Mouse (Mus musculus) midbrain, embryonic 12.5 days (tissue): Measurements from ENCODE around the gene Grasp. TPM values are rescaled to one million over a fixed set of nuclear protein-coding genes. Genes with fewer than 3 reads are reported as not detected.

ENCODE experiments used
- ATAC-seq: fragments of 200-750 bp; cut with Nextera tagmentation; 2 replicates; pipeline ENCODE4 v1.8.0; 2017; ENCODE audit warnings: low read depth, moderate TSS enrichment, moderate library complexity; ENCODE audit not compliant: low FRiP score
- H3K27ac ChIP-seq: fragments of 300-500 bp; sonication (generic); replicated peaks from 2 replicates; pipeline ENCODE4 v1.5.1; 2016; ENCODE audit warnings: mild to moderate bottlenecking
- H3K27me3 ChIP-seq: fragments of 300-500 bp; sonication (generic); 2 replicates; pipeline ENCODE4 v1.6.1; 2016; ENCODE audit warnings: mild to moderate bottlenecking
- H3K36me3 ChIP-seq: fragments of 300-500 bp; sonication (generic); 2 replicates; pipeline ENCODE4 v1.6.1; 2016
- H3K4me1 ChIP-seq: fragments of 300-500 bp; sonication (generic); 2 replicates; pipeline ENCODE4 v1.6.1; 2016
- H3K4me2 ChIP-seq: fragments of 300-500 bp; sonication (generic); replicated peaks from 2 replicates; pipeline ENCODE4 v1.6.1; 2016; ENCODE audit warnings: mild to moderate bottlenecking, moderate library complexity
- H3K4me3 ChIP-seq: fragments of 300-500 bp; sonication (generic); 2 replicates; pipeline ENCODE4 v1.5.1; 2016; ENCODE audit warnings: mild to moderate bottlenecking
- H3K9ac ChIP-seq: fragments of 300-500 bp; sonication (generic); replicated peaks from 2 replicates; pipeline ENCODE4 v1.6.1; 2016; ENCODE audit warnings: mild to moderate bottlenecking, moderate library complexity
- H3K9me3 ChIP-seq: fragments of 300-500 bp; sonication (generic); 2 replicates; pipeline ENCODE4 v1.6.1; 2016; ENCODE audit warnings: mild to moderate bottlenecking
- WGBS: fragments of 180-500 bp; shearing (Covaris S2); methylation state at CpG from one replicate; pipeline ENCODE4 v1.1.7; 2016; 5-methylcytosine and 5-hydroxymethylcytosine counted together
- polyA plus RNA-seq: library from polyadenylated mRNA; unstranded; fragments of >200 nt; fragmentation: Nextera tagmentation; extraction: Ambion mirVana; gene quantifications from 2 replicates; pipeline ENCODE4 v1.2.1, GENCODE M21; 2016

The Grasp gene
- polyA plus RNA-seq, 1 experiment from 2014 or later, result 5.5 TPM

DNA sequence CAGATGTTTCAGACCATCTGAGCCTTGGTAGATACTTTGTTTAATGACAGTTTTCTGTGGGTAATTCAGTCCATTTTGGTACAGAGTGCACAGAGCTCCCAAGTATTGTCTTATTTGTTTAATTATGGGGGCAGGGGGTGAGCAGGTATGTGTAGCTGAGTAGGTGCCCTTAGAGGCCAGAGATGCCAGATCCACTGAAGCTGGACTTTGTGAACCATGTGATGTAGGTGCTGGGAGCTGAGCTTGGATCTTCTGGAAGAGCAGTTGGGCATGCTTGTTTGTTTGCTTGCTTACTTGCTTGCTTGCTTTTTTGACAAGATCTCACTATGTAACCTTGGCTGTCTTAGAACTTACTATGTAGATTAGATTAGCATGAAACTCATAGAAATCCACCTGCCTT lies 27.0 kb upstream of the Grasp start:
- Histone ChIP-seq H3K9ac (no peak overlapping the region), H3K4me2 (no peak overlapping the region), H3K4me1 (peaks cover 10% of the 10 kb centered on the region), H3K27me3 (no peaks in the 10 kb centered on the region), H3K36me3 (peaks cover 77% of the 10 kb centered on the region), H3K27ac (no peak overlapping the region), H3K4me3 (no peak overlapping the region), H3K9me3 (no peaks in the 10 kb centered on the region)
- ATAC-seq, result no peak

DNA sequence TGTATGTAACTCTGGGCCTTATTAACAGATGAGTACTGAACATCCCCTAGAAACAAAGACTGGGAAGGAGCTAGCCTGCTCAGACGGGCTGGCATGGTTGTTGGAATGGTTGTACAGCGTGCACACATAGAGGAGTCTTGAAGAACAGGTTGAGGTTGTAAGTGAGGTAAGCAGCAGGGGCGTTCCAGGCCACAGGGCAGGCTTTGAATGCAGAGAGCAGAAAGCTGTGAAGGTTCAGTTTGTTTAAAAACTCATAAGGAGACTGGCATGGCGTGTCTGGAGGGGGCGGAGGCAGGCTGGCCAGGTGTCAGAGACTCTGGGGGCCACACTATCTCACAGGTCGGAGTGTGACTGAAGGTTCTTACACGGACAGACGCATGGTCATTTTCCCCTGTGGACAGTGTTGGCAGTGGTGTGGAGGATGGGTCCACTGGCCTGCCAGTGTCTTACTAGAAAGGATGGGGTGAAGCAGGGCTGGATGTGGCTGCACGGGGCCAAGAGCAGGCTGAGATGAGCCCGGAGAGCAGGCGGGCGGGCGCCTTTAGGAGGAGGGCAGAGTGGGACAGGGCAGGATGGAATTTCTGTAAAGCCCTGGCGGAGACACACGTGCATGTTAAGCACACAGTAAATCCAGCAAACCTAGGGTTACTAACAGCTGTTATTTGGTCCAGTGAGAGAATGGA lies 26.4 kb upstream of the Grasp start:
- 92% methylated on average over 15 of the region's 15 CpGs for WGBS
- ATAC-seq, result peak; percentile 38; the same call in 1 of the 2 replicates
- H3K4me3 ChIP-seq, result no peak overlapping the region
- H3K9me3 ChIP-seq, result no peaks in the 10 kb centered on the region
- H3K27me3 ChIP-seq, result no peaks in the 10 kb centered on the region
- H3K4me1 ChIP-seq, result peaks cover 3% of the 10 kb centered on the region
- H3K9ac ChIP-seq, result no peak overlapping the region
- H3K27ac ChIP-seq, result no peak overlapping the region; the same call in 1 of the 2 replicates
- H3K36me3 ChIP-seq, result peaks cover 84% of the 10 kb centered on the region
- H3K4me2 ChIP-seq, result no peak overlapping the region

DNA sequence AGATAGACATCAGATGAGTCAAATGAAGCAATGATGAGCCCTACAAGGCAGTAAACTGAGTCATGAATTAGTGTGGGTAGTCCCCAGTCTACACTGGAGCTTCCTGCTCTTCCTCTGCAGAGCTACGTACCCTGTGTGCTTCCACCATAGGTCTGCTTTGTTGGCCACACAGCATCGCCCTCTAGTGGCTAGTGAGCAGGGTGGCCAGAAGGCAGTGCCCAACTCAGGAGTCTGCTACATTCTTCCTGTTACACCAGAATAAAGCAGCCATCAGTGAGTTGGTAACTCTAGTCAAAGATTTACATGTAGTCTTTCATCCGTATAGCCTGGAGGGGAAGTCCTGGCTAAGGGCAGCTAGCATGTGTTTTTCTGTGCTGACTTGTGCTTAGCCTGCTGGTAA lies 25.8 kb upstream of the Grasp start:
- Histone ChIP-seq H3K4me1 (no peaks in the 10 kb centered on the region), H3K4me2 (no peak overlapping the region), H3K4me3 (no peak overlapping the region), H3K36me3 (peaks cover 90% of the 10 kb centered on the region), H3K9ac (no peak overlapping the region), H3K27ac (no peak overlapping the region), H3K9me3 (no peaks in the 10 kb centered on the region), H3K27me3 (no peaks in the 10 kb centered on the region)
- ATAC-seq, result peak; percentile 54; the same call in 1 of the 2 replicates
- WGBS, result 22% methylated on average over 3 of the region's 3 CpGs

DNA sequence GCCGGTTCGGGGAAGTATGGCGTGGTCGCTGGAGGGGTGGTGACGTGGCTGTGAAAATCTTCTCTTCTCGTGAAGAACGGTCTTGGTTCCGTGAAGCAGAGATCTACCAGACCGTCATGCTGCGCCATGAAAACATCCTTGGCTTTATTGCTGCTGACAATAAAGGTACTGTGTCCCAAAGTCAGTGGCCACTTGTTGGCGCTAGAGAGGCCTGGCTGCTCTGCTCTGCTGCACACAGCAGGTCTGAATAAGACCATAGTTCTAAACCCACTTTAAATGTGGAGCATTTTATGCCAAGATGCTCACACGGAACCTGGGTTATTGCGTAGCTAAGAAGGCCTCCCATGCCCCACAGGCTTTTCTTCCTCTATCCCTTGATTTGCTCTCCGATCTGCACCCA lies 25.1 kb upstream of the Grasp start:
- no peak overlapping the region for H3K27ac ChIP-seq
- no peaks in the 10 kb centered on the region for H3K9me3 ChIP-seq
- no peak overlapping the region for H3K9ac ChIP-seq
- 89% methylated on average over 14 of the region's 14 CpGs for WGBS
- H3K36me3 ChIP-seq, result peaks cover 95% of the 10 kb centered on the region
- no peak for ATAC-seq
- H3K4me1 ChIP-seq, result no peaks in the 10 kb centered on the region
- no peak overlapping the region for H3K4me2 ChIP-seq
- no peaks in the 10 kb centered on the region for H3K27me3 ChIP-seq
- H3K4me3 ChIP-seq, result no peak overlapping the region

DNA sequence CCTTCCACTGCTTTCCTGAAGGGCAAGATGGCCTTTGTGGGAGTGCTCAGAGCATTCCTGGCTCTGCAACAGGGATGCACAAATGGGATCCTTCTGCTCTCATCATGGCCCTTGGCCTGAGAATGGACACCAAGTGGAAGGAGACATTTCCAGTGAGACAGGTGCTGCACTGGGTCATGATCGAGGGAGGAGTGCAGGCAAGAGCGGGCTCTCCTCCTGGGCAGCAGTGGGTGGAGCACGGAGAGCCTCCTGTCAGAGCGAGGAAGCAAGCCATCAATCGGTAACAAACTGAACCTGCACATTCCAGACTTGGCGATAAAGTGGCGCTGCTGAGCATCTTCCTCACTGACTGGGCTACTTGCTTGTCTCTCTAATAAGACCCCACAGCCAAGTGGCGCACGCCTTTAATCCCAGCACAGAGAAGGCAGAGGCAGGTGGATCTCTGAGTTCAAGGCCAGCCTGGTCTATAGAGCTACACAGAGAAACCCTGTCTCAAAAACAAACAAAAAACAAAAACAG lies 23.2 kb upstream of the Grasp start:
- Histone ChIP-seq H3K4me2 (no peak overlapping the region), H3K27ac (no peak overlapping the region), H3K4me1 (no peaks in the 10 kb centered on the region), H3K4me3 (no peak overlapping the region), H3K9ac (no peak overlapping the region), H3K9me3 (no peaks in the 10 kb centered on the region), H3K27me3 (no peaks in the 10 kb centered on the region), H3K36me3 (peaks cover 92% of the 10 kb centered on the region)
- ATAC-seq, result no peak
- 99% methylated on average over 9 of the region's 9 CpGs for WGBS

DNA sequence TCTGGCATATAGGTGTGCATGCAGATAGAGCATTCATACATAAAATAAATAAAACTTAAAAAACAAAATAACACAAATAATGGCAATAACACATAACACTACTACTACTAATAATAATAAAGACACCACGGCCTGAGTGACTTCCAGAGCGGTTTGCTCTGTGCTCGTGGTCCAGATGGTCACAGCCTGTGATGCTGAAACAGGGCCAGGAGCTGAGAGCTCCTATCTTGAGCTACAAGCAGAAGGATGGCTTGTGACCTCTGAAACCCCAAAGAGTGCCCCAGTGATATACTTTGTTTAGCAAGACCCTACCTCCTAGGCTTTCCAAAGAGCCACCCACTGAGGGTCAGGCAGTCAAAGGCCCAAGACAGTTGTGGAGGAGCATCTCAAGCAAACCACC lies 22.6 kb upstream of the Grasp start:
- Histone ChIP-seq H3K36me3 (peaks cover 92% of the 10 kb centered on the region), H3K27me3 (no peaks in the 10 kb centered on the region), H3K4me1 (no peaks in the 10 kb centered on the region), H3K27ac (no peak overlapping the region), H3K4me3 (no peak overlapping the region), H3K9ac (no peak overlapping the region), H3K4me2 (no peak overlapping the region), H3K9me3 (no peaks in the 10 kb centered on the region)
- no peak for ATAC-seq
- 96% methylated on average over 3 of the region's 3 CpGs for WGBS

DNA sequence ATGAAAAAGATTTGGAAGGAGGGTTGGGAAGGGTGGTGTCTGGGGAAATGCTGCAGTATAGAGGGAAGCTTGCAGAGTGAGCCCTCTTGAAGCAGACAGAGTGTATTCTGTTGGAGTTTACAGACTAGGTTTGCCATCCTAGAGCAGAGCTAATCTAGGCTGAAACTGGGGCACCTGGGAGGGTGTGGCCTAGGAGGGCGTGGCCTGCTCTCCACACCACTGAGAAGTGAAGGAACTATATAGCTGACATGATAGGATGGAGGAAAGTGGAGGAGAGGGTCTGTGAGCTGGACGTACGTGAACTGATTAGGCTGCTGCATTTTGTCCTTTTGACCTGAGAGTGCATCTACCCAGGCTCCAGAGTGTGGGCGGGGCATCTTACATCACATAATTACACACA lies 20.3 kb upstream of the Grasp start:
- Histone ChIP-seq H3K9me3 (no peaks in the 10 kb centered on the region), H3K4me1 (no peaks in the 10 kb centered on the region), H3K27ac (no peak overlapping the region), H3K4me2 (no peak overlapping the region), H3K4me3 (no peak overlapping the region), H3K36me3 (peaks cover 85% of the 10 kb centered on the region), H3K9ac (no peak overlapping the region), H3K27me3 (no peaks in the 10 kb centered on the region)
- no peak for ATAC-seq
- WGBS, result 88% methylated on average over 4 of the region's 4 CpGs

DNA sequence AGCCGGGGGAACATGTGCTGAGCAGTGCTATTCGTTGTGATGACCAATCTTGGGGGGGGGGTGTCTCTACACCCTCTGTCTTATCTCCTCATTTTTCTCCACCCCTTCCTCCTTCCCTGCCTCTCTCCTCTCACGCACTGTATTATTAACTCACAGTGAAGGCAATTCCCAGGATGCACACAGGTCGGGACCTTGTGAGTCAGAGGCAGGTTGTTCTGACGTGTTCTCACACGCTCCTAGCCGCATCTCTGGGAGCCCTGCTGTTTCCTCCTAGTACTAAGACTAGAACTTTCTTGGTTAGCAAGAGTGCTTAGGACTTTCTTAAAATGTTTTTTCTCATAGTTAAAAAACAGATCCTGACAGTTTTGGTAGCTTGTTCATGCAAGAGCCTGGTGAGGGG lies 19.2 kb upstream of the Grasp start:
- Histone ChIP-seq H3K9ac (no peak overlapping the region), H3K4me2 (no peak overlapping the region), H3K36me3 (peaks cover 82% of the 10 kb centered on the region), H3K9me3 (no peaks in the 10 kb centered on the region), H3K4me1 (no peaks in the 10 kb centered on the region), H3K4me3 (no peak overlapping the region), H3K27ac (no peak overlapping the region), H3K27me3 (no peaks in the 10 kb centered on the region)
- WGBS, result 86% methylated on average over 7 of the region's 7 CpGs
- no peak for ATAC-seq

DNA sequence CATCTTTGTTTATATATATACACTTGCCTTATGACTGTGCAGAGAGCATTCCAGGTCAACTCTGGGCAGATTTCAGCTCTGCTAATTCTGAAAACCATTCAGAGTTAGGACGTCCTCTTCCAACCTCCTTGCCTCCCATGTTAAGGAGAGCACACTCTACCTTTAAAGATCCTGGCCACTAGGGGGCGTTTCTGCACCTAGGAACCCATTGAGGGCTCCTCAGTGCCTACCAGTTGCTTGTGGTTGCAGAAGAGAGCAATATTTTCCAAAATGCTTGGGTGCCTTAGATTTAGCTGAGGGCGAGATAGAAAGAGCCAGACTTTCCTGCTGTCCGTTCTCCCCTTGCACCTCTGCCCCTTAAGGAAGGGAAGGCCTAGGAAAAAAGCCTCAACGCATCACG lies 13.8 kb upstream of the Grasp start:
- H3K9me3 ChIP-seq, result no peaks in the 10 kb centered on the region
- ATAC-seq, result peak; percentile 52; the same call in 1 of the 2 replicates
- 56% methylated on average over 6 of the region's 6 CpGs for WGBS
- H3K27me3 ChIP-seq, result no peaks in the 10 kb centered on the region
- H3K9ac ChIP-seq, result no peak overlapping the region
- H3K4me3 ChIP-seq, result no peak overlapping the region
- H3K4me2 ChIP-seq, result no peak overlapping the region
- H3K4me1 ChIP-seq, result no peaks in the 10 kb centered on the region
- no peak overlapping the region for H3K27ac ChIP-seq
- H3K36me3 ChIP-seq, result peaks cover 64% of the 10 kb centered on the region

DNA sequence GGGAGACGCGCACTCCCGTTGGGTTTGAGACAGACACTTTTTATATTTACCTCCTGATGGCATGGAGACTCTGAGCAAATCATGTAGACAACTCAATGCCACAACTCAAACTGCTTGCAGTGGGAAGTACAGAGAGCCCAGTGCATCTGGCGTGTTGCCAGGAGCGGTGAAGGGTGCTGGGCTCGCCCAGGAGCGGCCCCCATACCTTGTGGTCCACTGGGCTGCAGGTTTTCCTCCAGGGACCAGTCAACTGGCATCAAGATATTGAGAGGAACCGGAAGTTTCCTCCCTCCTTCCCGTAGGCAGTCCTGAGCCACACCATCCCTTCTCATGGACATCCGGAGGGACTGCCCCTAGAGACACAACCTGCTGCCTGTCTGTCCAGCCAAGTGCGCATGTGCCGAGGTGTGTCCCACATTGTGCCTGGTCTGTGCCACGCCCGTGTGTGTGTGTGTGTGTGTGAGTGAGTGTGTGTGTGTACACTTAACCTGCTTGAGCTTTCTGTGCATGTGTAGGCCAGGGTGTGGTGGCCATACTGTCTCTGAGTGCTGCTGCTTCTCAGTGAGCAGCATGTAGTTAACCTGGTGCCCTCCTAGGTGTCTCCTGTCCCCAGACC lies 12.9 kb upstream of the Grasp start:
- Histone ChIP-seq H3K4me1 (no peaks in the 10 kb centered on the region), H3K27me3 (no peaks in the 10 kb centered on the region), H3K9ac (no peak overlapping the region), H3K36me3 (peaks cover 59% of the 10 kb centered on the region), H3K4me2 (no peak overlapping the region), H3K9me3 (no peaks in the 10 kb centered on the region), H3K27ac (no peak overlapping the region), H3K4me3 (no peak overlapping the region)
- no peak for ATAC-seq
- WGBS, result 95% methylated on average over 14 of the region's 14 CpGs

DNA sequence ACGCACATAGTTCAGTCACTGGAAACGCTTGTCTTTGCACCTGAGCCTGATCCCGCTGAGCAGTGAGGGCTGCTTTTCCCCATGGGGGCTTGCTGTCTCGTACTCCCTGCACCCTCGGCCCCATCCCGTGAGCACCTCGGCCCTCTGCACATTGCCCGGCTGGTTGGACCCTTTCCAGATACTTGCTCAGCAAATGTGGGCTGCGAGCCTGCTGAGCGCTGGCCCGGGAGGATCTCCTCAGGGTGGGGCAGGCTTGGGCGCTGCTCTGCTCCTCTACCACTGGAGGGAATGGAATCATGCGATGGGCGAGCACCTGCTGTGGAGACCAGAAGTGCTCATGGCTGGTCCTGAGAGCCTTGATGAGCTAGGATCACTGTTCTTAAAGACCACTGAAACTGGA lies 11.6 kb upstream of the Grasp start:
- Histone ChIP-seq H3K9me3 (no peaks in the 10 kb centered on the region), H3K27me3 (no peaks in the 10 kb centered on the region), H3K36me3 (peaks cover 46% of the 10 kb centered on the region), H3K4me2 (no peak overlapping the region), H3K27ac (no peak overlapping the region), H3K4me3 (no peak overlapping the region), H3K9ac (no peak overlapping the region), H3K4me1 (no peaks in the 10 kb centered on the region)
- no peak for ATAC-seq
- 86% methylated on average over 14 of the region's 14 CpGs for WGBS

DNA sequence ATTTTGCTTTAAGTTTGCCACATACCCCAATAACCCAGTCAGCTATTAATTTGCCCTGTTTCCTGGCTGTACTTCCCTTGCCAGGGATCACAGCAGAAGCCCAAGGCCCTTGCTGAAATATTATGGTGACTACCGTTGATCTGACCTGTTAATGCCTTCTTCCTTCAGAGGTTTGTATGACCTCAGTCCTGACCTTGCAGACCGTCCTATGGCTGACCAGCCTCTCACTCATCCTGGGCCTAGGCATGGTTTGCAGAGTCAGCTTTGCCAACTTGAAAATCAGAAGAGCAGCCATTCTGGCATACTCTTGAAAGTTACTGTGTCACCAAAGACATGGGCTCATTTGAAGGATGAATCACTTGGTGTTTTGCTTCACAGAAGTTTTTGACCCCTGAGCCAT lies 8.9 kb upstream of the Grasp start:
- no peak overlapping the region for H3K4me3 ChIP-seq
- H3K4me2 ChIP-seq, result no peak overlapping the region
- H3K27me3 ChIP-seq, result no peaks in the 10 kb centered on the region
- no peaks in the 10 kb centered on the region for H3K9me3 ChIP-seq
- no peak overlapping the region for H3K9ac ChIP-seq
- no peak overlapping the region for H3K27ac ChIP-seq
- H3K36me3 ChIP-seq, result peaks cover 36% of the 10 kb centered on the region
- WGBS, result 78% methylated on average over 2 of the region's 2 CpGs
- ATAC-seq, result no peak
- peaks cover 2% of the 10 kb centered on the region; the same call in 1 of the 2 replicates for H3K4me1 ChIP-seq
